23 mouse cellular contexts compared by ENCODE assay signal in genomic region chr9:35027382-35027997, GRCm38 (mm10).
A peak's percentile ranks its signal among the peaks of the same experiment; 100 is the strongest.
DNase-seq lines count a peak whose midpoint lies in the region; ATAC-seq lines count a peak whose summit lies in the region.
"Had no signal": no experiment of that assay in that cellular context is flagged by ENCODE, and none has a peak within 500 bp of the region (broad histone marks: within the 10 kb centered on the region; RNA-seq: fewer than 3 reads in every experiment).

No protein-coding gene starts in this region.

- DNase-seq in cerebellum, postnatal 10 days, result peak; percentile 58 to 68
- DNase-seq in cerebellum, adult 9-10 months, result no peak
- DNase-seq in heart, adult 11 months, result peak; percentile 88
- DNase-seq in heart, embryonic 10.5 days (ENCODE audit: low spot score), result no peak
- DNase-seq in left cerebral cortex, postnatal 4 days, result peak; percentile 27
- DNase-seq in left cerebral cortex, postnatal 36 days (ENCODE audit: low spot score in 2 of 2), result no peak
- DNase-seq: adrenal gland, adult 2 months; adrenal gland, postnatal 10 days; adrenal gland, postnatal 25 days; cerebellum, adult 11 months; cerebellum, adult 18-20 months; cerebellum, adult 8-10 months; cerebellum, postnatal 36 days; embryo, embryonic 11 days had no signal

- 79% methylated on average over 6 of the region's 6 CpGs for WGBS in heart, embryonic 10.5 days
- WGBS in hindbrain, embryonic 12.5 days, result 81% methylated on average over 6 of the region's 6 CpGs

- no peak overlapping the region for H3K27ac ChIP-seq in heart, embryonic 10.5 days
- H3K27ac ChIP-seq in hindbrain, embryonic 12.5 days, result no peak overlapping the region
- H3K27ac ChIP-seq: embryonic facial prominence, embryonic 13.5 days; embryonic facial prominence, embryonic 15.5 days; forebrain, embryonic 10.5 days; forebrain, embryonic 12.5 days had no signal

- ATAC-seq in granulocyte monocyte progenitor cell, adult 5-6 weeks (replicated peaks; ENCODE audit: poor library complexity, severe bottlenecking), result peak; percentile 61
- ATAC-seq in hindbrain, embryonic 12.5 days (ENCODE audit: low FRiP score), result no peak
- ATAC-seq: forebrain, embryonic 14.5 days; forebrain, embryonic 16.5 days had no signal

- H3K4me2 ChIP-seq in hindbrain, embryonic 12.5 days (replicated peaks), result no peak overlapping the region
- H3K4me2 ChIP-seq: embryonic facial prominence, embryonic 13.5 days; embryonic facial prominence, embryonic 15.5 days; forebrain, embryonic 12.5 days had no signal

- intact Hi-C loops in left cerebral cortex, postnatal 4 days (cut with DNase I), result no loop called here
- intact Hi-C loops in left cerebral cortex, postnatal 36 days (cut with DNase I), result loop anchor here (10.0 kb wide), 1 partner anchor 1763 kb away; no protein-coding TSS in a partner anchor

- H3K27me3 ChIP-seq in heart, embryonic 10.5 days (ENCODE audit: insufficient read depth, poor library complexity, severe bottlenecking), result peaks cover 47% of the 10 kb centered on the region
- H3K27me3 ChIP-seq in hindbrain, embryonic 12.5 days, result peaks cover 9% of the 10 kb centered on the region; the same call in 1 of the 2 replicates

- H3K9me3 ChIP-seq in heart, embryonic 10.5 days, result no peaks in the 10 kb centered on the region
- no peaks in the 10 kb centered on the region for H3K9me3 ChIP-seq in hindbrain, embryonic 12.5 days (replicated peaks)
- H3K9me3 ChIP-seq: embryonic facial prominence, embryonic 13.5 days; embryonic facial prominence, embryonic 15.5 days; forebrain, embryonic 10.5 days; forebrain, embryonic 12.5 days had no signal

- H3K36me3 ChIP-seq in heart, embryonic 10.5 days, result no peaks in the 10 kb centered on the region
- H3K36me3 ChIP-seq in hindbrain, embryonic 12.5 days, result no peaks in the 10 kb centered on the region
- H3K36me3 ChIP-seq: embryonic facial prominence, embryonic 13.5 days; embryonic facial prominence, embryonic 15.5 days; forebrain, embryonic 10.5 days; forebrain, embryonic 12.5 days had no signal

- H3K4me3 ChIP-seq in heart, embryonic 10.5 days, result no peak overlapping the region
- H3K4me3 ChIP-seq in hindbrain, embryonic 12.5 days, result no peak overlapping the region
- H3K4me3 ChIP-seq: embryonic facial prominence, embryonic 13.5 days; embryonic facial prominence, embryonic 15.5 days; erythroblast, embryonic 14.5 days; forebrain, embryonic 10.5 days; forebrain, embryonic 12.5 days had no signal

- no peak overlapping the region for H3K9ac ChIP-seq in hindbrain, embryonic 12.5 days
- H3K9ac ChIP-seq: embryonic facial prominence, embryonic 13.5 days; embryonic facial prominence, embryonic 15.5 days; forebrain, embryonic 12.5 days had no signal

- peaks cover 19% of the 10 kb centered on the region for H3K4me1 ChIP-seq in heart, embryonic 10.5 days
- H3K4me1 ChIP-seq in hindbrain, embryonic 12.5 days, result peaks cover 15% of the 10 kb centered on the region

Comparison
In these comparisons a context has a peak if more than half of its experiments do, and no peak if none do; other contexts are left out.
1. DNase-seq: peak in cerebellum, postnatal 10 days (2 of 2), heart, adult 11 months (single experiment) and left cerebral cortex, postnatal 4 days (single experiment); none in cerebellum, adult 9-10 months (single experiment), heart, embryonic 10.5 days (single experiment) and left cerebral cortex, postnatal 36 days (0 of 2).